Mouse (Mus musculus): ENCODE data around the gene Shank2. TPM values are rescaled to one million over a fixed set of nuclear protein-coding genes. Genes with fewer than 3 reads are reported as not detected.

The Shank2 gene
- total and polyA plus RNA-seq, 3 experiments: not detected

DNA sequence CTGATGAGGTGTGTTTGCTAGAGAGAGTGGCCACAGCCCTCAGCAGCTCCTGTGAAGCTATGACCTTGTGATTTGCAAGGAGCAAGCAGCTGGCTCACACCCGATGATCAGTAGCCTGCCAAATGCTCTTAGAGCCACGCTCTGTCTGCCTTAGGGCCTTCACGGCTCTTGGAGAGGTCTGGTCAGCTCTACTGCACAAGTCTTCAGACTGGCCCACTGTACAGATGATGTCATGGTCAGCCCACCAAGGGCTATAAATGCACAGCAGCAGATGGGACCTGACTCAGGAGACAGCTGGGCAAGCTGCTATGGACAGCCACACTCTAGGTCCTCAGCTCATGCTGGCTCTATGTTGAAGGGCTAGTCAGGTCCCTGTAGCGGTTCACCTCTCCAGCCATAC lies 376.5 kb downstream of the Shank2 start:
- Histone ChIP-seq H3K27me3 (ENCODE audit: control insufficient read depth in 1 of 2, insufficient read depth in 2 of 2, low read length in 2 of 2) (no peaks in the 10 kb centered on the region), H3K4me1 (ENCODE audit: control insufficient read depth in 1 of 2, insufficient read depth in 2 of 2, low read length in 2 of 2) (no peaks in the 10 kb centered on the region), H3K27ac (ENCODE audit: control insufficient read depth, low read depth, low read length) (no peak overlapping the region), H3K9me3 (replicated peaks; ENCODE audit: insufficient read depth, low read length) (no peaks in the 10 kb centered on the region), H3K9ac (ENCODE audit: control insufficient read depth, low read depth, low read length, poor library complexity, severe bottlenecking) (no peak overlapping the region), H3K4me3 (ENCODE audit: control insufficient read depth in 1 of 2, insufficient read depth in 1 of 2, low read depth in 2 of 2, low read length in 2 of 2) (no peak overlapping the region), H3K79me2 (ENCODE audit: control insufficient read depth, insufficient read depth, low read length, poor library complexity) (no peaks in the 10 kb centered on the region), H3K36me3 (ENCODE audit: control insufficient read depth in 1 of 2, insufficient read depth in 2 of 2, low read length in 2 of 2) (no peaks in the 10 kb centered on the region)
- TF ChIP-seq RAD21 (IDR thresholded peaks at IDR 0.05; ENCODE audit: low read depth, low read length): no peak
- TF ChIP-seq NELFE (IDR thresholded peaks at IDR 0.05; ENCODE audit: low read depth, low read length): no peak
- TF ChIP-seq MYC (IDR thresholded peaks at IDR 0.05; ENCODE audit: low read depth, low read length): no peak
- no peak for TF ChIP-seq POLR2AphosphoS5 (IDR thresholded peaks at IDR 0.05; ENCODE audit: borderline replicate concordance, low read depth, low read length)
- TF ChIP-seq MEF2A (IDR thresholded peaks at IDR 0.05; ENCODE audit: extremely low read depth, insufficient replicate concordance, low read depth, low read length, poor library complexity, severe bottlenecking): no peak
- TF ChIP-seq BHLHE40 (IDR thresholded peaks at IDR 0.05; ENCODE audit: borderline replicate concordance, low read depth, low read length): no peak
- no peak for DNase-seq (ENCODE audit: low read depth, low spot score)

- Histone ChIP-seq H3K79me2 (ENCODE audit: control insufficient read depth, insufficient read depth, low read length, poor library complexity) (no peaks in the 10 kb centered on the region), H3K27me3 (ENCODE audit: control insufficient read depth in 1 of 2, insufficient read depth in 2 of 2, low read length in 2 of 2) (no peaks in the 10 kb centered on the region), H3K9me3 (replicated peaks; ENCODE audit: insufficient read depth, low read length) (no peaks in the 10 kb centered on the region), H3K4me3 (ENCODE audit: control insufficient read depth in 1 of 2, insufficient read depth in 1 of 2, low read depth in 2 of 2, low read length in 2 of 2) (no peak overlapping the region), H3K9ac (ENCODE audit: control insufficient read depth, low read depth, low read length, poor library complexity, severe bottlenecking) (no peak overlapping the region), H3K36me3 (ENCODE audit: control insufficient read depth in 1 of 2, insufficient read depth in 2 of 2, low read length in 2 of 2) (no peaks in the 10 kb centered on the region), H3K27ac (ENCODE audit: control insufficient read depth, low read depth, low read length) (no peak overlapping the region), H3K4me1 (ENCODE audit: control insufficient read depth in 1 of 2, insufficient read depth in 2 of 2, low read length in 2 of 2) (no peaks in the 10 kb centered on the region)
- TF ChIP-seq CTCF (IDR thresholded peaks at IDR 0.05 in 2 of 3, conservative IDR thresholded peaks at IDR 0.05 in 1 of 3; ENCODE audit: control insufficient read depth in 1 of 3, insufficient read depth in 1 of 3, low read depth in 2 of 3, low read length in 3 of 3, poor library complexity in 1 of 3, severe bottlenecking in 1 of 3): no peak
- no peak for TF ChIP-seq POLR2A (IDR thresholded peaks at IDR 0.05; ENCODE audit: control insufficient read depth in 1 of 2, insufficient read depth in 1 of 2, low read depth in 1 of 2, low read length in 2 of 2, poor library complexity in 1 of 2)
- TF ChIP-seq MYB (IDR thresholded peaks at IDR 0.05; ENCODE audit: low read depth, low read length): no peak
- TF ChIP-seq CHD1 (IDR thresholded peaks at IDR 0.05; ENCODE audit: low read depth, low read length): no peak
- no peak for TF ChIP-seq RAD21 (IDR thresholded peaks at IDR 0.05; ENCODE audit: low read depth, low read length)
- TF ChIP-seq MYC (IDR thresholded peaks at IDR 0.05; ENCODE audit: low read depth, low read length): no peak
- no peak for TF ChIP-seq BHLHE40 (IDR thresholded peaks at IDR 0.05; ENCODE audit: borderline replicate concordance, low read depth, low read length)
- no peak for TF ChIP-seq ZKSCAN1 (IDR thresholded peaks at IDR 0.05; ENCODE audit: low read depth, low read length)
- no peak for TF ChIP-seq USF2 (IDR thresholded peaks at IDR 0.05; ENCODE audit: borderline replicate concordance in 1 of 2, insufficient read depth in 1 of 2, low read depth in 1 of 2, low read length in 2 of 2)
- no peak for TF ChIP-seq GATA1 (IDR thresholded peaks at IDR 0.05; ENCODE audit: low read depth, low read length)
- no peak for TF ChIP-seq JUND (IDR thresholded peaks at IDR 0.05; ENCODE audit: low read depth, low read length)
- no peak for TF ChIP-seq USF1 (IDR thresholded peaks at IDR 0.05; ENCODE audit: low read depth, low read length)
- no peak for TF ChIP-seq GABPA (IDR thresholded peaks at IDR 0.05; ENCODE audit: low read depth, low read length)
- TF ChIP-seq SMC3 (IDR thresholded peaks at IDR 0.05; ENCODE audit: low read depth, low read length): no peak
- DNase-seq (ENCODE audit: low read depth, low spot score): no peak
These were observed 377.6 kb downstream of the Shank2 start for GRCm38 (mm10) chr7:144379243-144379884.
